Mouse (Mus musculus) ES-Bruce4 (cell line): Measurements from ENCODE around the gene Mboat2. TPM values are rescaled to one million over a fixed set of nuclear protein-coding genes. Genes with fewer than 3 reads are reported as not detected.

Source experiments
- H3K27ac ChIP-seq: 2 replicates; pipeline ENCODE4 v1.5.1; 2012; ENCODE audit warnings: low read length, inconsistent platforms; ENCODE audit not compliant: insufficient read depth
- H3K27me3 ChIP-seq: 2 replicates; pipeline ENCODE4 v1.6.1; 2012; ENCODE audit warnings: mild to moderate bottlenecking, low read length, inconsistent platforms; ENCODE audit not compliant: control insufficient read depth, poor library complexity, insufficient read depth, severe bottlenecking
- H3K36me3 ChIP-seq: 2 replicates; pipeline ENCODE4 v1.6.1; 2012; ENCODE audit warnings: inconsistent platforms, mild to moderate bottlenecking, low read length, moderate library complexity; ENCODE audit not compliant: control insufficient read depth, poor library complexity, insufficient read depth, severe bottlenecking
- H3K4me1 ChIP-seq: one replicate; pipeline ENCODE4 v1.8.1; 2011; ENCODE audit warnings: low read length; ENCODE audit not compliant: control insufficient read depth, insufficient read depth
- H3K4me3 ChIP-seq: 2 replicates; pipeline ENCODE4 v1.5.1; 2011; ENCODE audit warnings: low read depth, mild to moderate bottlenecking, low read length
- H3K9ac ChIP-seq: 2 replicates; pipeline ENCODE4 v1.6.1; 2012; ENCODE audit warnings: low read depth, mild to moderate bottlenecking, inconsistent platforms; ENCODE audit not compliant: poor library complexity, severe bottlenecking
- H3K9me3 ChIP-seq: replicated peaks from 2 replicates; pipeline ENCODE4 v1.6.1; 2012; ENCODE audit warnings: mild to moderate bottlenecking, low read length, inconsistent platforms; ENCODE audit not compliant: control insufficient read depth, poor library complexity, insufficient read depth, severe bottlenecking
- CTCF ChIP-seq: IDR thresholded peaks from one replicate; pipeline ENCODE4 v1.8.1; 2011; ENCODE audit warnings: low read depth, low read length
- EP300 ChIP-seq: IDR thresholded peaks from 2 replicates; pipeline ENCODE4 v1.6.1; 2011; ENCODE audit warnings: low read depth, low read length; ENCODE audit not compliant: insufficient read depth
- POLR2A ChIP-seq: IDR thresholded peaks from one replicate; pipeline ENCODE4 v1.8.1; 2011; ENCODE audit warnings: low read length; ENCODE audit not compliant: insufficient read depth
- polyA plus RNA-seq: library from polyadenylated mRNA; stranded (reverse); fragments of >200 nt; gene quantifications from 2 replicates; pipeline ENCODE4 v1.2.4, GENCODE M21; 2011; ENCODE audit warnings: low read depth; ENCODE audit not compliant: missing spikeins, insufficient read depth, insufficient read length

Gene Mboat2
- polyA plus RNA-seq, 1 experiment: 20.1 TPM

DNA sequence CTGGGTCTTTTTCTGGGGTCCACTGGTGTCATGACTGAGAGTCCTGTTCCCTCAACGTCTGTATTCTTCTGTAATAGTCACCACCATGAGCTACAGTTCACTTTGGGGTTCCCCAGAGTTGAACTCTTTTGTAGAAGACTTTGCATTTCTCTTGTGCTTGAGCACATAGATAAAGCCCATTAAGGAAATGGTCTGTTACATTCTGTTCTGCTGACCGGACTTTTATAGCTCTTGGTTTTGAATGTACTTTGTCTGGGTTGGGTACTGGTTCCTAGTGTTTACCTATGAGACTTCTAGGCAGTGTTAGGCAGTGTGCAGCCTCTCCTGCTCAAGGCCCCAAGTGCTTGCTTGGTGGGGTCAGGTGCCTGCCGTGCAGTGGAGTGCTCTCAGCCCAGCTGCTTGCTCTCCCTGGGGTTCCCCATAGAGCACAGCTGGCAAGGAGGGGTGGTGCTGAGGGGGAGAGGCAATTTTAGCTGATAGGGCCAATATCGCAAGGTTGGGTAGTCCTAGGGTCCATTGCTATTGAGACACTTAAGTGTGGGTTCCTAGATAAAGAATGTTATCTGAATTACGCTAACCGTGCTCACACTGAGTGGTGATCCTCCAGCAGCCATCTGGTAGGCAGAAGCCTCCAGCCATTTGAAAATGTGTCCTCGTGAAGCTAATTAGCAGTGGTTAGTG is 58.8 kb downstream of the Mboat2 start:
- H3K27ac ChIP-seq: no peak overlapping the region
- TF ChIP-seq POLR2A (no peak), CTCF (no peak), EP300 (no peak)
- no peaks in the 10 kb centered on the region for H3K36me3 ChIP-seq
- H3K9ac ChIP-seq: no peak overlapping the region
- no peak overlapping the region for H3K4me3 ChIP-seq
- H3K9me3 ChIP-seq: no peaks in the 10 kb centered on the region
- H3K27me3 ChIP-seq: no peaks in the 10 kb centered on the region
- peaks cover 13% of the 10 kb centered on the region for H3K4me1 ChIP-seq

DNA sequence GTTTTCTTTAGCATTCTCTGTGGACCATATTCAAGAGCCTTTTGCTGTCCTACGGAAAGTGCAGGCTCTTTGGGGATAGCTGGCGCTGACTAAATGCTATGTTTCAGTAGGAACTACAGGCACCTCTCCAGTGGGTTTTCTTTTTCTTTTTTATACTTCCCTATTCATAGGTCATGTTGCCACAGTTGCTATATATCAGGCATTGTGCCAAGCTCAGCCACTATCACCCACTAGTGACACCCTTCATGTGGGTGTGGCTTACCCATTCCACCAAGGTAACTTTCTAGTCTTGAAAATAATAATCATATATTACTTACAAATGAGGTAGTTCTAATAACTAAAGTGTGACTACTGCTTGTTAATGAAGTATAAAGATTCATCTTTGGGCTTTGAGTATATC is 59.5 kb downstream of the Mboat2 start:
- Histone ChIP-seq H3K27me3 (no peaks in the 10 kb centered on the region), H3K4me3 (no peak overlapping the region), H3K36me3 (no peaks in the 10 kb centered on the region), H3K4me1 (peaks cover 13% of the 10 kb centered on the region), H3K9ac (no peak overlapping the region), H3K9me3 (no peaks in the 10 kb centered on the region), H3K27ac (no peak overlapping the region)
- no peak for TF ChIP-seq EP300
- TF ChIP-seq POLR2A: no peak
- TF ChIP-seq CTCF: no peak

DNA sequence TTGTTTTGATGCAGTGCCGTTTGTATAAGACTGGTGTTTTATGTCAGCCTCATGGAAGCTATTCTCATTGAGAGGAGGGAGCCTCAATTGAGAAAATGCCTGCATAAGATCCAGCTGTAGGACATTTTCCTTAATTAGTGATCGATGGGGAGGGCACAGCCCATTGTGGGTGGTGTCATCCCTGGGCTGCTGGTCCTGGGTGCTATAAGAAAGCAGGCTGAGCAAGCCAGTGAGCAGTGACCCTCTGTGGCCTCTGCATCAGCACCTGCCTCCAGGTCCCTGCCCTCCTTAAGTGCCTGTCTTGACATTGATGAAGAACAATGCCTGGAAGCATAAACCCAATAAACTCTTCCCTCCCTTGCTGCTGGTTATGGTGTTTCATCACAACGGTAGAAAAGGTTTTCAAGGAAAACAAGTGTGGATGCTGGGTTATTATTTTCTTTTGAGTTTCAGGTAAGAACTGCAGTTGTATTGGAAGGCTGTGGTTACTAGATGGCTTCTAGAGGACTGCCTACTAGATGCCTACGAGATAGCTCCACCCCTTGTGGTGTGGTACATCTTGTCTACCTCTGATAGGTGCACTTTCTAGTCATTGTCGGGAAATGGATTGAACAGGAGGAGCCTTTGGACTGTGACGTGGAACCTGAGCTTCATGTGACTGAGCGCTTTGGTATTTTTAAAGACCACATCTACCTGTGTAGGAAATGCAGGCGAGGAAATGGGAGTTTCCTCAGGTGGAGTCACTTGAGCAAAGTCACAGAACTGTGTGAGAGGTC is 60.2 kb downstream of the Mboat2 start:
- Histone ChIP-seq H3K4me3 (no peak overlapping the region), H3K36me3 (no peaks in the 10 kb centered on the region), H3K27me3 (no peaks in the 10 kb centered on the region), H3K9ac (no peak overlapping the region), H3K4me1 (peaks cover 13% of the 10 kb centered on the region), H3K9me3 (no peaks in the 10 kb centered on the region), H3K27ac (no peak overlapping the region)
- TF ChIP-seq EP300 (no peak), CTCF (no peak), POLR2A (no peak)

DNA sequence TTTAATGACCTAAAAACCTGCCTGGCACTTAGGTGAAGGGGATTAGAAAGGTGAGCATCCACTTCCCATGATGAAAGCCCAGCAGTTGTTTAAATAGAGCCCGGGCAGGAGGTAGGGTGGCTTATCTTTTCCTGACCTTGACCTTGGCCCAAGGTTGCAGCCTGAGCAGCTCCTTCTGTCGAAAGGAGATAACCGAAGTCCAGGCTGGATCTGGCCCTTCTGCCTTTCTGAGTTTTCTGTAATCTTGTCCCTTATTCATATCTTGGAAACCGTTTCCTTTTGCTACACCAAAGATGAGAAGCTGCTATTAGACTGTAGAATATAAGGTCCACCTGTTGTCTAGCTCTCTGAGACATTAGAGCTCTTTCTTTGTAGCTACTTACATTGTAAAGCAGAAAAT is 61.9 kb downstream of the Mboat2 start:
- H3K4me1 ChIP-seq: peaks cover 13% of the 10 kb centered on the region
- no peaks in the 10 kb centered on the region for H3K27me3 ChIP-seq
- H3K36me3 ChIP-seq: no peaks in the 10 kb centered on the region
- H3K4me3 ChIP-seq: no peak overlapping the region
- no peak overlapping the region for H3K27ac ChIP-seq
- no peak overlapping the region for H3K9ac ChIP-seq
- TF ChIP-seq CTCF (no peak), POLR2A (no peak), EP300 (no peak)
- no peaks in the 10 kb centered on the region for H3K9me3 ChIP-seq

DNA sequence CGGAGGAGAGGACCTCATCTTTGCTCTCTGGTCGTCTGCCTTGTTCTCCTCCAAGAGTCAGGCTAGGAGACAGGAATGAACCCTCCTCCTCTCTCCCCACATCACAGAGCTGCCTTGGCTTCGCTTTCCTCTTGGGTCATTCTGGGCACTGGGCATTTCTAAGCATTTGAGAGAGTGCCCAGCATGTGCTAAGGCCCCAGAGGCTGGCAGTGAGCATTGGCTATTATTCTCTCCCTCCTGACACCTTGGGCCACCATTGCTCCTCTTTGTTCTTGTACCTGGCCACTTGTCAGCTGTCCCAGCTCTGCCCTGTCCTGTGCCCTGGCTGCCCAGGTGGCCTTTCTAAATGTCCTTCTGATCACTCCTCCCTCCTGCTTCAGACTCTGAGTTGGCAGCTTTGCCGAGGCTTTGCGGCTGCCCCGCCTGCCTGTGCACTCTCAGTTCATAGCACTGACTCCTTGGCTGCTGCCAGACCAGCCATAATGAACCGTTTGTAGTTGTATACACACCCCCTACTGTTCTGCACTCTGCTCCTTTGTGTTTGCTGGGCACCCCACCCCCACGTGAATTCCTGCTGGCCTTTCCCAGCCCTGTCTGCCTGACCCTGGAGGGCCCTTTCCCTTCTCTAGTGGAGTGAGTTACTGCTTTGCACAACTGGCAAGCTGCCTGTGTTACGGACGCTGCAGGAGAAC is 63.2 kb downstream of the Mboat2 start:
- no peaks in the 10 kb centered on the region for H3K36me3 ChIP-seq
- peaks cover 13% of the 10 kb centered on the region for H3K4me1 ChIP-seq
- no peak overlapping the region for H3K4me3 ChIP-seq
- H3K27me3 ChIP-seq: no peaks in the 10 kb centered on the region
- H3K9ac ChIP-seq: no peak overlapping the region
- TF ChIP-seq EP300 (peak; percentile 70; the same call in 1 of the 2 replicates), CTCF (no peak), POLR2A (no peak)
- H3K9me3 ChIP-seq: no peaks in the 10 kb centered on the region
- H3K27ac ChIP-seq: 0 out of 2 replicates have a peak overlapping the region, but pooled peaks have one; percentile 31

DNA sequence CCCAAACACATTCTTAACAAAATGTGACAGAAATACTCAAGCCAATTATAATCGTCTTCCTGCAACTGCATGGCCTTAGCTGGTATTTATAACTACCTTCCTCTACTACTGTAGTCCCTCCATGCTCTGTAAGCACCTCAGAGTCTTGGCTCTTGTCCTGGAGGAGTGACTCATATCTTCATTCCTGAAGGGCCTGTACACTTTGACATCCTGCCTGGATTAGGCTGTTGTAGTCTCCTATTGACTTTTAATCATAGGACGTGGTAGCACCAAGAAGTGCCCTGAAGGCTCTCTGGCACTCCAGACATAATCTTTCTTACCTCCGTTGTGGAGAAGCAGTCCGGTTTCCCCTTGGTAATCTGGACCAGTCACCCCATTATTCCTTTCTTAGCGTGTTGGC is 64.7 kb downstream of the Mboat2 start:
- Histone ChIP-seq H3K9ac (no peak overlapping the region), H3K4me3 (no peak overlapping the region), H3K9me3 (no peaks in the 10 kb centered on the region), H3K27ac (no peak overlapping the region), H3K36me3 (no peaks in the 10 kb centered on the region), H3K27me3 (no peaks in the 10 kb centered on the region), H3K4me1 (peaks cover 13% of the 10 kb centered on the region)
- no peak for TF ChIP-seq POLR2A
- no peak for TF ChIP-seq EP300
- no peak for TF ChIP-seq CTCF
